Mouse (Mus musculus): ENCODE results near the gene Pcgf2. TPM values are rescaled to one million over a fixed set of nuclear protein-coding genes. Genes with fewer than 3 reads are reported as not detected.

Gene Pcgf2
- polyA plus RNA-seq, 1 experiment = 29.2 TPM

- H3ac ChIP-seq (ENCODE audit: control insufficient read depth, insufficient read length, low read depth) = peak within 1 kb of the TSS; percentile 88
- peaks cover 11% of the 10 kb centered on the region for H3K79me3 ChIP-seq (ENCODE audit: low read depth)
- H3K36me3 ChIP-seq (ENCODE audit: control insufficient read depth, insufficient read depth) = peaks cover 39% of the 10 kb centered on the region
- H3K4me3 ChIP-seq (ENCODE audit: insufficient read depth, poor library complexity, severe bottlenecking) = peak within 1 kb of the TSS; percentile 45
- H3K27me3 ChIP-seq (ENCODE audit: control insufficient read depth, insufficient read depth, insufficient read length) = no peaks in the 10 kb centered on the region
- TF ChIP-seq MYOD1 (IDR thresholded peaks at IDR 0.05; ENCODE audit: control insufficient read depth, insufficient read length, low read depth) (no peak), MAX (IDR thresholded peaks at IDR 0.05) (peak; percentile 74), CEBPB (IDR thresholded peaks at IDR 0.05; ENCODE audit: low read depth) (no peak), MYOG (IDR thresholded peaks at IDR 0.05; ENCODE audit: control insufficient read depth, extremely low read depth, insufficient read length) (no peak)
- peaks cover 32% of the 10 kb centered on the region for H3K79me2 ChIP-seq (ENCODE audit: control insufficient read depth, insufficient read depth)
Observed at GRCm38 (mm10) chr11:97685613-97686321, 14.5 kb downstream of the Pcgf2 start, which contains the start of gene Cisd3. Gene Cisd3 (plus strand): TSS chr11:97685826.

GRCm38 (mm10) chr11:97684766-97685165 is 15.5 kb downstream of the Pcgf2 start:
- Histone ChIP-seq H3K79me3 (ENCODE audit: low read depth) (peaks cover 11% of the 10 kb centered on the region), H3K36me3 (ENCODE audit: control insufficient read depth, insufficient read depth) (peaks cover 39% of the 10 kb centered on the region), H3ac (ENCODE audit: control insufficient read depth, insufficient read length, low read depth) (no peak overlapping the region), H3K27me3 (ENCODE audit: control insufficient read depth, insufficient read depth, insufficient read length) (no peaks in the 10 kb centered on the region), H3K4me3 (ENCODE audit: insufficient read depth, poor library complexity, severe bottlenecking) (no peak overlapping the region), H3K79me2 (ENCODE audit: control insufficient read depth, insufficient read depth) (peaks cover 32% of the 10 kb centered on the region)
- TF ChIP-seq FOSL1 (IDR thresholded peaks at IDR 0.05; ENCODE audit: insufficient read depth, low read length, poor library complexity, severe bottlenecking) = no peak
- no peak for TF ChIP-seq MYOD1 (IDR thresholded peaks at IDR 0.05; ENCODE audit: control insufficient read depth, insufficient read length, low read depth)
- no peak for TF ChIP-seq MYOG (IDR thresholded peaks at IDR 0.05; ENCODE audit: control insufficient read depth, extremely low read depth, insufficient read length)
- TF ChIP-seq MAX (IDR thresholded peaks at IDR 0.05) = no peak
- TF ChIP-seq CEBPB (IDR thresholded peaks at IDR 0.05; ENCODE audit: low read depth) = no peak
- TF ChIP-seq USF1 (IDR thresholded peaks at IDR 0.05; ENCODE audit: low read depth) = no peak
- no peak for TF ChIP-seq CTCF (IDR thresholded peaks at IDR 0.05; ENCODE audit: control insufficient read depth, insufficient read depth, insufficient read length)

GRCm38 (mm10) chr11:97684063-97684680 is 16.1 kb downstream of the Pcgf2 start:
- peaks cover 7% of the 10 kb centered on the region for H3K79me3 ChIP-seq (ENCODE audit: low read depth)
- peaks cover 41% of the 10 kb centered on the region for H3K36me3 ChIP-seq (ENCODE audit: control insufficient read depth, insufficient read depth)
- H3ac ChIP-seq (ENCODE audit: control insufficient read depth, insufficient read length, low read depth) = no peak overlapping the region
- no peaks in the 10 kb centered on the region for H3K27me3 ChIP-seq (ENCODE audit: control insufficient read depth, insufficient read depth, insufficient read length)
- no peak for TF ChIP-seq MYOD1 (IDR thresholded peaks at IDR 0.05; ENCODE audit: control insufficient read depth, insufficient read length, low read depth)
- no peak for TF ChIP-seq USF1 (IDR thresholded peaks at IDR 0.05; ENCODE audit: low read depth)
- TF ChIP-seq MYOG (IDR thresholded peaks at IDR 0.05; ENCODE audit: control insufficient read depth, extremely low read depth, insufficient read length) = no peak
- no peak for TF ChIP-seq CEBPB (IDR thresholded peaks at IDR 0.05; ENCODE audit: low read depth)
- TF ChIP-seq CTCF (IDR thresholded peaks at IDR 0.05; ENCODE audit: control insufficient read depth, insufficient read depth, insufficient read length) = no peak
- no peak for TF ChIP-seq FOSL1 (IDR thresholded peaks at IDR 0.05; ENCODE audit: insufficient read depth, low read length, poor library complexity, severe bottlenecking)
- TF ChIP-seq MAX (IDR thresholded peaks at IDR 0.05) = no peak
- H3K79me2 ChIP-seq (ENCODE audit: control insufficient read depth, insufficient read depth) = peaks cover 27% of the 10 kb centered on the region
- H3K4me3 ChIP-seq (ENCODE audit: insufficient read depth, poor library complexity, severe bottlenecking) = no peak overlapping the region

- TF ChIP-seq MYOG (IDR thresholded peaks at IDR 0.05; ENCODE audit: control insufficient read depth, extremely low read depth, insufficient read length) (no peak), MAX (IDR thresholded peaks at IDR 0.05) (no peak), FOSL1 (IDR thresholded peaks at IDR 0.05; ENCODE audit: insufficient read depth, low read length, poor library complexity, severe bottlenecking) (no peak), CEBPB (IDR thresholded peaks at IDR 0.05; ENCODE audit: low read depth) (no peak), CTCF (IDR thresholded peaks at IDR 0.05; ENCODE audit: control insufficient read depth, insufficient read depth, insufficient read length) (no peak), MYOD1 (IDR thresholded peaks at IDR 0.05; ENCODE audit: control insufficient read depth, insufficient read length, low read depth) (no peak), USF1 (IDR thresholded peaks at IDR 0.05; ENCODE audit: low read depth) (no peak)
- Histone ChIP-seq H3K27me3 (ENCODE audit: control insufficient read depth, insufficient read depth, insufficient read length) (no peaks in the 10 kb centered on the region), H3K79me2 (ENCODE audit: control insufficient read depth, insufficient read depth) (peaks cover 16% of the 10 kb centered on the region), H3K79me3 (ENCODE audit: low read depth) (peaks cover 4% of the 10 kb centered on the region), H3K4me3 (ENCODE audit: insufficient read depth, poor library complexity, severe bottlenecking) (no peak overlapping the region), H3K36me3 (ENCODE audit: control insufficient read depth, insufficient read depth) (peaks cover 32% of the 10 kb centered on the region), H3ac (ENCODE audit: control insufficient read depth, insufficient read length, low read depth) (no peak overlapping the region)
Observed at GRCm38 (mm10) chr11:97682504-97683055, 17.7 kb downstream of the Pcgf2 start.

- peaks cover 38% of the 10 kb centered on the region for H3K36me3 ChIP-seq (ENCODE audit: control insufficient read depth, insufficient read depth)
- no peak for TF ChIP-seq CEBPB (IDR thresholded peaks at IDR 0.05; ENCODE audit: low read depth)
- TF ChIP-seq FOSL1 (IDR thresholded peaks at IDR 0.05; ENCODE audit: insufficient read depth, low read length, poor library complexity, severe bottlenecking) = no peak
- no peak for TF ChIP-seq CTCF (IDR thresholded peaks at IDR 0.05; ENCODE audit: control insufficient read depth, insufficient read depth, insufficient read length)
Observed at GRCm38 (mm10) chr11:97680430-97680829, 19.9 kb downstream of the Pcgf2 start.

More at GRCm38 (mm10) chr11:97680430-97680829, 19.9 kb downstream of the Pcgf2 start:
- Histone ChIP-seq H3K79me3 (ENCODE audit: low read depth) (no peaks in the 10 kb centered on the region), H3K79me2 (ENCODE audit: control insufficient read depth, insufficient read depth) (no peaks in the 10 kb centered on the region), H3K4me3 (ENCODE audit: insufficient read depth, poor library complexity, severe bottlenecking) (no peak overlapping the region), H3K27me3 (ENCODE audit: control insufficient read depth, insufficient read depth, insufficient read length) (no peaks in the 10 kb centered on the region), H3ac (ENCODE audit: control insufficient read depth, insufficient read length, low read depth) (no peak overlapping the region)

All from C2C12 (cell line).